Mouse (Mus musculus) limb, embryonic 11.5 days (tissue): Measurements from ENCODE around the gene Itga1. TPM values are rescaled to one million over a fixed set of nuclear protein-coding genes. Genes with fewer than 3 reads are reported as not detected.

Experiments used
- ATAC-seq: fragments of 200-750 bp; cut with Nextera tagmentation; 2 replicates; pipeline ENCODE4 v1.8.0; 2017; ENCODE audit warnings: low read depth; ENCODE audit not compliant: insufficient number of reproducible peaks, low FRiP score, low TSS enrichment
- DNase-seq: peaks from one replicate; pipeline ENCODE4 v3.0.0-alpha.2; 2015; ENCODE audit warnings: low spot score
- H3K27ac ChIP-seq: fragments of 300-500 bp; sonication (generic); replicated peaks from 2 replicates; pipeline ENCODE4 v1.5.1; 2014; ENCODE audit warnings: low read depth, mild to moderate bottlenecking, low read length
- H3K27me3 ChIP-seq: fragments of 300-500 bp; sonication (generic); 2 replicates; pipeline ENCODE4 v1.6.1; 2014; ENCODE audit warnings: mild to moderate bottlenecking, low read length, mixed read lengths; ENCODE audit not compliant: control insufficient read depth, insufficient read depth
- H3K36me3 ChIP-seq: fragments of 300-500 bp; sonication (generic); 2 replicates; pipeline ENCODE4 v1.6.1; 2014; ENCODE audit warnings: mild to moderate bottlenecking, low read length, moderate library complexity, mixed read lengths; ENCODE audit not compliant: control insufficient read depth, insufficient read depth
- H3K4me1 ChIP-seq: fragments of 300-500 bp; sonication (generic); 2 replicates; pipeline ENCODE4 v1.6.1; 2014; ENCODE audit warnings: low read length, mixed read lengths; ENCODE audit not compliant: control insufficient read depth, insufficient read depth
- H3K4me2 ChIP-seq: fragments of 300-500 bp; sonication (generic); 2 replicates; pipeline ENCODE4 v1.6.1; 2014; ENCODE audit warnings: low read depth, mild to moderate bottlenecking, moderate library complexity; ENCODE audit not compliant: severe bottlenecking
- H3K4me3 ChIP-seq: fragments of 300-500 bp; sonication (generic); 2 replicates; pipeline ENCODE4 v1.5.1; 2014; ENCODE audit warnings: low read depth, low read length
- H3K9ac ChIP-seq: fragments of 300-500 bp; sonication (generic); 2 replicates; pipeline ENCODE4 v1.6.1; 2014; ENCODE audit warnings: mild to moderate bottlenecking, low read length
- H3K9me3 ChIP-seq: fragments of 300-500 bp; sonication (generic); 2 replicates; pipeline ENCODE4 v1.6.1; 2016; ENCODE audit warnings: low read length; ENCODE audit not compliant: control insufficient read depth
- WGBS: fragments of 180-500 bp; shearing (Covaris S2); extraction: QIAGEN DNeasy Blood & Tissue Kit; methylation state at CpG from one replicate; pipeline ENCODE4 v1.1.7; 2014; 5-methylcytosine and 5-hydroxymethylcytosine counted together
- polyA plus RNA-seq: library from polyadenylated mRNA; unstranded; fragments of >200 nt; fragmentation: Nextera tagmentation; extraction: Ambion mirVana; gene quantifications from 2 replicates; pipeline ENCODE4 v1.2.1, GENCODE M21; 2014

Gene Itga1
- polyA plus RNA-seq, 1 experiment from 2014 or later: 3.3 TPM

DNA sequence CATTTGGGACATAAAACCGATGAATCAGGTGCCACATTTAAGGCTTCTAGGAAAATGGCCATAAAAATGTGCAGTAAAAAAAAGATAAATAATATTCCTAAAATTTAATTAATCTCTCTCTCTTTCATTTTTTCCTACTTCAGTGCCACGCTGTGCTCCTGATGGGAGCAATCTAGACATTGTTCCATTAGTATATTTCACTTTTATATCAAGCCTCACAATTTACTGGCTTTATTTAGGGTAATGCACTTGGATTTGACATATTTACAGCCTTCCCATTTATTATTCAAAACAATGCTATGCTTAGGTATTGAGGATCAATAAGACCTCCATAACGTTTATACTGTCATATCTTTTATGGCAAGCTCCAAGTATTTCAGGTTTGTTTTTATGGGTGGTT is 76.4 kb downstream of the Itga1 start:
- no peaks in the 10 kb centered on the region for H3K27me3 ChIP-seq
- ATAC-seq: no peak
- no peak overlapping the region for H3K27ac ChIP-seq
- DNase-seq: no peak
- no peak overlapping the region for H3K9ac ChIP-seq
- H3K4me2 ChIP-seq: no peak overlapping the region
- H3K36me3 ChIP-seq: no peaks in the 10 kb centered on the region
- WGBS: 71% methylated on average over 3 of the region's 3 CpGs
- no peaks in the 10 kb centered on the region for H3K4me1 ChIP-seq
- H3K9me3 ChIP-seq: no peaks in the 10 kb centered on the region
- no peak overlapping the region for H3K4me3 ChIP-seq

DNA sequence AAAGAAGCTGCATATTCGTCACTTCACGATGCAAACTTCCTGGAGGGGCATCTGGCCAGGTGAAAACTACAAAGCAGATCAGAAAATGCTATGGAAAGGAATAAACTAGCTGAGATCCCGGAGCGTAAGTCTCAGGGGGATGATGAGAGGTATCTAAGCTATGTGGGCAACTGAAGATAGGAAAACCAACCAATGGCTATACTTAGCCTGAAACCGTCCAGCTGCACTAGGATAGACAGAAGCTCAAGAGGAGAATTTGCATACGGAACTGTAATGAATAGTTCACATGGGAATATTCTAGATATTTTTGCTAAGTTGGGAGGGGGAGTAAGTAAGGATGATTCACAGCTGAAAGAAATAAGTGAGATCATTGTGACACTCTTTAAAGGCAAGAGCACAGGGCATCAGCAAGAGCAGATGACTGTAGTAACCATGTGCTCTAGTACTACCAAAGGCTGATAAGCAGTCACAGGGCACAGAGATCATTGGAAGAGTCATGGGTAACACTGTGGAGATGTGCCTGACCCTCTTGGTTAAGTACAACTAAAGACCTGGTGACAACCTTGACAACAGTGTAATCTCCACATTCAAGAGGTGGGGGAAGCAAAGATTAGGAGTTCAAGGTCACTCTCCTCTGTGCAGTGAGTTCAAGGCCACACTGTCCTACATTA is 79.5 kb downstream of the Itga1 start:
- Histone ChIP-seq H3K4me3 (no peak overlapping the region), H3K4me1 (no peaks in the 10 kb centered on the region), H3K4me2 (no peak overlapping the region), H3K36me3 (no peaks in the 10 kb centered on the region), H3K27ac (no peak overlapping the region), H3K9ac (no peak overlapping the region), H3K27me3 (no peaks in the 10 kb centered on the region), H3K9me3 (no peaks in the 10 kb centered on the region)
- no peak for ATAC-seq
- 92% methylated on average over 6 of the region's 6 CpGs for WGBS
- no peak for DNase-seq

DNA sequence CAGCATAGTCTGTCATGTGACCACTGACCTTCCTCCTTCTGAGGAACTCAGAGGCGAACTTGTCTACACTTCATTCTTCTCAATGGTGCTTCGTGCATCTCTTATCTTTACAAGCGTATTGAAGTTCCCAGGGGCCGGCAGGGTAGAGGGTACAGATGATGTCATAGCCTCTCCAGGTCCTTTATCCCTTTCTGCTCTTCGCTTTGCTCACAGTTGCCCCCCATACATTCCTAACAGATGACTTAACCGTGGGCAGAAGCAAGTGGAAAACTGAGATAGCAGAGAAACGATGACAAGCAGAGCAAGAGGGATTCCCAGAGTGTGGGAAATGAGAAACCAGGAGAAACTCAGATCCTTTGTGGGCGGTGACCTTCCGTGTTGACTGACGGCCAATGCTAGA is 80.4 kb downstream of the Itga1 start:
- Histone ChIP-seq H3K9ac (no peak overlapping the region), H3K9me3 (no peaks in the 10 kb centered on the region), H3K4me2 (no peak overlapping the region), H3K27me3 (no peaks in the 10 kb centered on the region), H3K4me3 (no peak overlapping the region), H3K27ac (no peak overlapping the region), H3K36me3 (no peaks in the 10 kb centered on the region), H3K4me1 (no peaks in the 10 kb centered on the region)
- WGBS: 80% methylated on average over 10 of the region's 10 CpGs
- ATAC-seq: no peak
- DNase-seq: no peak

DNA sequence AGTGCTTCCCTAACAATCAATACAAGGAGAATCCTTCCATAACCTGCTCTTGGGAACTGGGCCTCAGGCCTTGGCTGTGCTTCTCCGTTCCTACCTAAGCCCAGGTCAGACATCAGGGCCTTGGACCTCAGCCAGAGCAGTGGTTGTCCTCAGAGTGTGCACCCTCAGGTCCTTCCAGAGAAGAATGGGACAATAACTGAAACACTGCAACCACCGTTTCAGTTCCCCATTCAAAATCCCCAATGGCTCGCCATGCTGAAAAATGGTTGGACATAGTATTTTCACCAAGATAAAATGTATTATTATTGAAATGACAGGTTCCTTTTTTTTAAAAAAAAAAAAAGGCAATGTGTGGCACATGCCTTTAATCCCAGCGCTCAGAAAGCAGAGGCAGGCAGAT is 81.0 kb downstream of the Itga1 start:
- 95% methylated on average over 4 of the region's 4 CpGs for WGBS
- no peak overlapping the region for H3K4me2 ChIP-seq
- H3K9me3 ChIP-seq: no peaks in the 10 kb centered on the region
- H3K9ac ChIP-seq: no peak overlapping the region
- ATAC-seq: no peak
- no peak overlapping the region for H3K27ac ChIP-seq
- no peak for DNase-seq
- no peaks in the 10 kb centered on the region for H3K4me1 ChIP-seq
- no peak overlapping the region for H3K4me3 ChIP-seq
- H3K36me3 ChIP-seq: no peaks in the 10 kb centered on the region
- H3K27me3 ChIP-seq: no peaks in the 10 kb centered on the region

DNA sequence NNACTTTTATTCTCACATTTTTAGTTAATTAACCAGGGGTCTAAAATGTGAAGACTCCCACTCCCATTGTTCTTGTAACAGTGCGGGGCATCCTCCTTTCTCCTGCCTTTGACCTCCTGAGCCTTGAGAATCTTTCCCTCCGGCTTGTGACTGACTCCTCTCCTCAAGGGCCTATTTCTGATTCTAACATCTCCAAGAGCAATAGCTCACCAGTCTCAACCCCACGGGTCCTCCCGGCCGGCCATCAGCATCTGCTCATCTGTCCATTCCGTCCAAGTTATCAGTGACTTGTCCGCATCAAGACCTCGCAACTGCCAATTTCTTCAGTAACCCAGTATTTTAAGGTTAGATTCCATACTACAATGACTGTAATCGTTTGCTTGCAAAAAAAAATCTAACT is 84.2 kb downstream of the Itga1 start:
- Histone ChIP-seq H3K9me3 (no peaks in the 10 kb centered on the region), H3K27me3 (no peaks in the 10 kb centered on the region), H3K27ac (no peak overlapping the region), H3K9ac (no peak overlapping the region), H3K36me3 (no peaks in the 10 kb centered on the region), H3K4me2 (no peak overlapping the region), H3K4me3 (no peak overlapping the region), H3K4me1 (no peaks in the 10 kb centered on the region)
- 94% methylated on average over 9 of the region's 9 CpGs for WGBS
- DNase-seq (no peak), ATAC-seq (no peak)

DNA sequence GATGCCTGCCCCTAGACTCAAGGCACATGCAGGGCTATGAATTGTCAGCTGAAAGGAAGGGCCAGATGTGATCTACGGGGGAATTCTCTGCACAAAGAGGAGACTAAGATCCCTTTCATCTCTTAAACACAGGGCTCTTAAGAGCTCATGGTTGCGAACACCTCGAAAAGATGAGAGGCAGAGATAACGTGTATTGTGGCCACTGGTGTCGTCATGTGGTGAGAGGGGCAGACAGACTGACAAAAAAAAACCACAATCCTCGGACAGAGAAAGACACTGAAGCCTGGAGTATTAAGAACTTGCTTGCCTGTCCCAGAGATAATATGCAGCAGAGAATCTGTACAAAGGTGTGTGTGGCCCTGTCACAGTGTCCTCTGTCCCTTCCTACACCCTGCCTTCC is 90.2 kb downstream of the Itga1 start:
- H3K4me1 ChIP-seq: no peaks in the 10 kb centered on the region
- WGBS: 50% methylated on average over 6 of the region's 6 CpGs
- H3K27me3 ChIP-seq: no peaks in the 10 kb centered on the region

DNA sequence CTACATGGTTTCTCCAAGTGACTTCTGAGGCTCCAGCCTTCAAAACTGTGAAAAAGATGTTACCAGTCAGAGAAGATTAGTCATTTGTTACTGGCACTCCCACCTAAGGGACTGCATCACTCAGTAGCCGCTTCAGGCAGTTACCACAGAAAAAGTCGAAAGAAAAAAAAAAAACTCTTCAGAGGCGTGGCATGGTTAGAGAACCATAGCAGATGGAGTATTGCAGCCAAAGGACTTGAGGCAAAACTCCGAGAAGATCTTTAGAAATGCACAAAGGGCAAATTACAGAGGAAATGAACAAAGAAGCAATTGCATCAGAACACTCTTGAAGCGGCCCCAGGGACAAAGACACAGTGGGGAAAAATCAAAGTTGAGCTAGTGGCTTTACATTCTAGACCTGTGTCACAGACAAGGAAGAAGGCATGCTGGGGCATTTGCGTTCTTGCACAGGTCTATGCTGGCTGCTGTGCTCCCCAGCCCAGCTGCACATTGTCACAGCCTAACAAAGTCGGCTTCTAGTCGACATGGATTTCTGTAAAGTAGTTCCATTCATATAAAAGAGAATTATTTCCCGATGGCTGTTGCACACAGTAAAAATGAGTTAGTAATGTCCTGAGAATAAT is 95.4 kb downstream of the Itga1 start:
- WGBS: 71% methylated on average over 9 of the region's 9 CpGs
- Histone ChIP-seq H3K36me3 (no peaks in the 10 kb centered on the region), H3K9ac (no peak overlapping the region), H3K27me3 (no peaks in the 10 kb centered on the region), H3K9me3 (no peaks in the 10 kb centered on the region), H3K4me2 (no peak overlapping the region), H3K4me1 (no peaks in the 10 kb centered on the region), H3K4me3 (no peak overlapping the region), H3K27ac (no peak overlapping the region)
- ATAC-seq: no peak
- no peak for DNase-seq

More for the DNA sequence above, 90.2 kb downstream of the Itga1 start:
- no peak overlapping the region for H3K4me2 ChIP-seq
- ATAC-seq (no peak), DNase-seq (no peak)
- no peaks in the 10 kb centered on the region for H3K9me3 ChIP-seq
- H3K4me3 ChIP-seq: no peak overlapping the region
- H3K36me3 ChIP-seq: no peaks in the 10 kb centered on the region
- no peak overlapping the region for H3K9ac ChIP-seq
- H3K27ac ChIP-seq: no peak overlapping the region

DNA sequence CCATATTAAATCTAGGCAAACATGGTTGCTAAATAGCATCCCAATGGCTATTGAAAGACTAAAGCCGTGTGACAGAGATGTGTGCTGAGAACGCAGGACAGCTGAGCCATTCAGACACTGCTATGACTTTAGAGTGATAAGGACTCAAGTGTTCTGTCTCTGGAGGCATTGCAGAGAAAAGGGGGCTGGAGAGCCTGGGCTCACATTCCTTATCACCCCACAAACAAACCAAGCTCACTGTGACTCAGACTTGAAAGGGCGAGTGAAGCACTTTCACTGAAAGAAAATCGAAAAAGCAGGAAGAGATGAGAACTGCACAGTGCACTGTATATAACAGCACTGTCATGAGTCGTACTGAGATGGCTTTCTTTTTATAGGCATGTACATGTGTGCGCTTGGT is 96.4 kb downstream of the Itga1 start:
- H3K4me1 ChIP-seq: no peaks in the 10 kb centered on the region
- H3K9ac ChIP-seq: no peak overlapping the region
- H3K36me3 ChIP-seq: no peaks in the 10 kb centered on the region
- no peaks in the 10 kb centered on the region for H3K9me3 ChIP-seq
- no peak overlapping the region for H3K4me2 ChIP-seq
- H3K4me3 ChIP-seq: no peak overlapping the region
- no peak for ATAC-seq
- DNase-seq: no peak
- 87% methylated on average over 6 of the region's 6 CpGs for WGBS
- no peaks in the 10 kb centered on the region for H3K27me3 ChIP-seq
- H3K27ac ChIP-seq: no peak overlapping the region
